Mouse (Mus musculus): ENCODE measurements around the gene Tent5c. TPM values are rescaled to one million over a fixed set of nuclear protein-coding genes. Genes with fewer than 3 reads are reported as not detected.

Tent5c gene
- polyA plus RNA-seq, 1 experiment from 2014 or later = 6.3 TPM

- Histone ChIP-seq H3K4me3 (no peak overlapping the region), H3K27ac (no peak overlapping the region), H3K4me1 (peaks cover 12% of the 10 kb centered on the region), H3K36me3 (no peaks in the 10 kb centered on the region), H3K27me3 (no peaks in the 10 kb centered on the region), H3K9me3 (no peaks in the 10 kb centered on the region), H3K4me2 (replicated peaks) (0 out of 2 replicates have a peak overlapping the region, but pooled peaks have one; percentile 27), H3K9ac (no peak overlapping the region)
- no peak for ATAC-seq (ENCODE audit: insufficient number of reproducible peaks, insufficient read depth, low FRiP score, low TSS enrichment)
- 63% methylated on average over 2 of the region's 2 CpGs for WGBS
Observed at GRCm38 (mm10) chr3:100463959-100464265, 25.2 kb downstream of the Tent5c start.

GRCm38 (mm10) chr3:100463160-100463958 lies 25.8 kb downstream of the Tent5c start:
- H3K4me3 ChIP-seq = no peak overlapping the region

DNA sequence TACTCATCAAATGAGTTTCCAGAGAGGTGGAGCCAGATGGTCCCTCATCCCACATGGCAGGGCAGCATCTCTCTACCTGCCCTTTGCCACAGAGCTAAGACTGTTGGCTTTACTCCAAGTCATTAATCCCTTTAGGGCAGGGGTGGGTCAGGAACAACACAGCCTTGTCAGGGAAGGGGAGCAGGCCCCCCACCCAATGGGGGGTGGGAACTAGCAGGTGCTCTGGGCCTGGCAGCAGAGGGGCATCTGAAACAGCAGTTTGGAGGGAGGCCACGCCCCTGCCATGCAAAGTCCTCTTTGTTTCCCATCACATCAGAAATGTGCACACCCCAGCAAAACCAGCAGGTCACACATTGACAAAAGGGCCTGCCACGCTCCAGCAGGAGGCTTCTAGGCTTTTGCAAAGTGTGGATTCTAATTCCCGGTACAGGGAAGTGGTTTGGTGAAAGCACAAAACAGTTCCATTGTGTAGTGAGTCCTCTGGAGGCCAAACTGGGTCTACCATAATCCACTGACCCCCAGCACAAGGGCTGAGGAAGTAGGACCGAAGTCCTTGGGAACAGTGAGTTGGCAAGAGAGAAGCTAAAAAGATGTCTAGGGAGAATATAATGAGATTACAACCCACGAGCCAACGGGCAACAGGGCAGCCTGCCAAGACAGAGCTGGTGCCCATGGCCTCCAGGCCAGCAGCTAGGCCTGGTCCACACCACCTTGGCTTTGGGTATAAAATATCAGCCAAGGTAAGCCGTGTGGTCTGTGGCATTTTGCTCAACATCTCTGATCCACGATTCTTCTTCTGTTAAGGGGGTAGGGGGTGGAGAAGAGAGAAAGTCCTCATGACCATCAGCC lies 26.7 kb downstream of the Tent5c start:
- no peak overlapping the region for H3K9ac ChIP-seq
- H3K4me2 ChIP-seq (replicated peaks) = no peak overlapping the region
- H3K9me3 ChIP-seq = no peaks in the 10 kb centered on the region
- H3K36me3 ChIP-seq = no peaks in the 10 kb centered on the region
- H3K27ac ChIP-seq = 0 out of 2 replicates have a peak overlapping the region, but pooled peaks have one; percentile 9
- no peak overlapping the region for H3K4me3 ChIP-seq
- 62% methylated on average over 8 of the region's 8 CpGs for WGBS
- peaks cover 12% of the 10 kb centered on the region for H3K4me1 ChIP-seq
- no peak for ATAC-seq (ENCODE audit: insufficient number of reproducible peaks, insufficient read depth, low FRiP score, low TSS enrichment)
- no peaks in the 10 kb centered on the region for H3K27me3 ChIP-seq

More at GRCm38 (mm10) chr3:100463160-100463958, 25.8 kb downstream of the Tent5c start:
- H3K9ac ChIP-seq = no peak overlapping the region
- peaks cover 12% of the 10 kb centered on the region for H3K4me1 ChIP-seq
- peak overlapping the region; percentile 27 for H3K4me2 ChIP-seq (replicated peaks)
- H3K27me3 ChIP-seq = no peaks in the 10 kb centered on the region
- 15% methylated on average over 12 of the region's 12 CpGs for WGBS
- ATAC-seq (ENCODE audit: insufficient number of reproducible peaks, insufficient read depth, low FRiP score, low TSS enrichment) = peak; percentile 50
- 0 out of 2 replicates have a peak overlapping the region, but pooled peaks have one; percentile 9 for H3K27ac ChIP-seq
- no peaks in the 10 kb centered on the region for H3K9me3 ChIP-seq
- no peaks in the 10 kb centered on the region for H3K36me3 ChIP-seq

- no peak overlapping the region for H3K4me2 ChIP-seq (replicated peaks)
- no peaks in the 10 kb centered on the region for H3K9me3 ChIP-seq
- no peaks in the 10 kb centered on the region for H3K36me3 ChIP-seq
- WGBS = 84% methylated on average over 2 of the region's 2 CpGs
- no peak overlapping the region for H3K9ac ChIP-seq
- peaks cover 12% of the 10 kb centered on the region for H3K4me1 ChIP-seq
- H3K27me3 ChIP-seq = no peaks in the 10 kb centered on the region
- ATAC-seq (ENCODE audit: insufficient number of reproducible peaks, insufficient read depth, low FRiP score, low TSS enrichment) = no peak
- H3K27ac ChIP-seq = no peak overlapping the region
- no peak overlapping the region for H3K4me3 ChIP-seq
Observed at GRCm38 (mm10) chr3:100460510-100460909, 28.6 kb downstream of the Tent5c start.

DNA sequence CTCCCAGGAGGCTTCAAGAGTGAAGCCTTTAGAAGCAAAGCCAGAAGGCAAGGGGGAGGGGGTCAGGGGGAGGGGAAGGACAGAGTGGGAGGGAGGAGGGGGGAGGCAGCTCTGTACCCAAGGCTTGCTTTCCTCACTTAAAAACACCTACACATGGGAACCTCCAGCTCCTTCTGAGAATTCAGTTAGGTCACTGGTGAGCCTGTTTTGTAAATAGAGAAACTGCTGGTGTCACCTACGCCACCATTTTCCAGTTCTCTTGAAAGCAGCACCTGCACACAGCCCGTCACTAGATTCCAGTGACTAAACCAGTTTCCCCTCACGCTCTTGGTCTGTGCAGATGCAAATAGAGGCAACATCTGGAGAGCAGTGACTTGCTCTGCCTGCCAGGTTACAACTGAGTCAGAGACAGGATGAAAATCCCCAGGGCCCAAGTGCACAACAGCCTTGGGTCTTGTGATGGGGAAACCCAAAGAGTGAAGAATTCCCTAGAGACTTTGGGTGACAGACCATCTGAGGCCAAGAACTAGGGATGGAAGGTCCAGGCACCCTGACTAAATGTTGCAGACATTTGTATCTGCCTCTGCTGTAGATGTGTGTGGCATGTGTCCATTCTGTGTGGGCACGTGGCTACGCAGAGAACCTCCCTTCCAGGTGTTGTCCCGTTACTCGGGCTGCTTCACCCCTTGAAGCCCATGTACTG lies 45.2 kb downstream of the Tent5c start:
- H3K4me2 ChIP-seq (replicated peaks) = no peak overlapping the region
- H3K9me3 ChIP-seq = no peaks in the 10 kb centered on the region
- no peak overlapping the region for H3K4me3 ChIP-seq
- no peak overlapping the region for H3K9ac ChIP-seq
- no peak overlapping the region for H3K27ac ChIP-seq
- WGBS = 86% methylated on average over 7 of the region's 7 CpGs
- no peaks in the 10 kb centered on the region; the same call in 1 of the 2 replicates for H3K4me1 ChIP-seq
- no peak for ATAC-seq (ENCODE audit: insufficient number of reproducible peaks, insufficient read depth, low FRiP score, low TSS enrichment)
- H3K27me3 ChIP-seq = no peaks in the 10 kb centered on the region
- no peaks in the 10 kb centered on the region for H3K36me3 ChIP-seq

GRCm38 (mm10) chr3:100442499-100442898 lies 46.6 kb downstream of the Tent5c start:
- Histone ChIP-seq H3K27ac (no peak overlapping the region), H3K4me3 (no peak overlapping the region), H3K9ac (no peak overlapping the region), H3K4me1 (no peaks in the 10 kb centered on the region; the same call in 1 of the 2 replicates), H3K4me2 (replicated peaks) (no peak overlapping the region), H3K36me3 (no peaks in the 10 kb centered on the region), H3K9me3 (no peaks in the 10 kb centered on the region), H3K27me3 (no peaks in the 10 kb centered on the region)
- no peak for ATAC-seq (ENCODE audit: insufficient number of reproducible peaks, insufficient read depth, low FRiP score, low TSS enrichment)
- 84% methylated on average over 6 of the region's 6 CpGs for WGBS

- Histone ChIP-seq H3K27ac (no peak overlapping the region), H3K4me3 (no peak overlapping the region), H3K9me3 (no peaks in the 10 kb centered on the region), H3K27me3 (no peaks in the 10 kb centered on the region), H3K4me2 (replicated peaks) (no peak overlapping the region), H3K4me1 (no peaks in the 10 kb centered on the region; the same call in 1 of the 2 replicates), H3K9ac (no peak overlapping the region), H3K36me3 (no peaks in the 10 kb centered on the region)
- ATAC-seq (ENCODE audit: insufficient number of reproducible peaks, insufficient read depth, low FRiP score, low TSS enrichment) = no peak
- 75% methylated on average over 4 of the region's 4 CpGs for WGBS
Observed at GRCm38 (mm10) chr3:100440754-100441153, 48.4 kb downstream of the Tent5c start.

- Histone ChIP-seq H3K27ac (no peak overlapping the region), H3K27me3 (no peaks in the 10 kb centered on the region), H3K4me2 (replicated peaks) (no peak overlapping the region), H3K36me3 (no peaks in the 10 kb centered on the region), H3K9ac (no peak overlapping the region), H3K4me3 (no peak overlapping the region), H3K9me3 (no peaks in the 10 kb centered on the region), H3K4me1 (no peaks in the 10 kb centered on the region; the same call in 1 of the 2 replicates)
- 82% methylated on average over 6 of the region's 6 CpGs for WGBS
- no peak for ATAC-seq (ENCODE audit: insufficient number of reproducible peaks, insufficient read depth, low FRiP score, low TSS enrichment)
Observed at GRCm38 (mm10) chr3:100440009-100440408, 49.1 kb downstream of the Tent5c start.

DNA sequence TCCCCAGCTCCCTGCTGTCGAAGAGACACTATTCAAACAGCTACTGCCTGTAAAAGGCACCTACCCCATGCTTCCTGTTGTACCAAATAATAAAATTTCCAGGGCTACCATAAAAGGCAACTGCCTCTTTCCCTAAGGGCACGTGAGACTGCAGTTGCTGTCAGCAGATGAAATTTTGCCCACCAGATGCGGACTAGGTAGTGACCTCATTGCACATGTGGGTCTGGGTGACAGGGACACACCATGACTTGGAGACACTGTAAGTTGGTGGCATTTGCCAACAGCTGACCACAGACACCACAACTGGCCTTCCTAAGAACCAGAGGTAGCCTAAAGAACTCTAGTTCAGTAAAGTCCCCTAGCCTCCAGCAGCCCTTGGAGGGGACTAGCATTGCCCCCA lies 50.0 kb downstream of the Tent5c start:
- H3K9ac ChIP-seq = no peak overlapping the region
- H3K4me3 ChIP-seq = no peak overlapping the region
- no peaks in the 10 kb centered on the region; the same call in 1 of the 2 replicates for H3K4me1 ChIP-seq
- H3K4me2 ChIP-seq (replicated peaks) = no peak overlapping the region
- WGBS = 68% methylated on average over 3 of the region's 3 CpGs
- H3K36me3 ChIP-seq = no peaks in the 10 kb centered on the region
- H3K27ac ChIP-seq = no peak overlapping the region; the same call in 1 of the 2 replicates
- no peaks in the 10 kb centered on the region for H3K9me3 ChIP-seq
- no peak for ATAC-seq (ENCODE audit: insufficient number of reproducible peaks, insufficient read depth, low FRiP score, low TSS enrichment)
- H3K27me3 ChIP-seq = no peaks in the 10 kb centered on the region

DNA sequence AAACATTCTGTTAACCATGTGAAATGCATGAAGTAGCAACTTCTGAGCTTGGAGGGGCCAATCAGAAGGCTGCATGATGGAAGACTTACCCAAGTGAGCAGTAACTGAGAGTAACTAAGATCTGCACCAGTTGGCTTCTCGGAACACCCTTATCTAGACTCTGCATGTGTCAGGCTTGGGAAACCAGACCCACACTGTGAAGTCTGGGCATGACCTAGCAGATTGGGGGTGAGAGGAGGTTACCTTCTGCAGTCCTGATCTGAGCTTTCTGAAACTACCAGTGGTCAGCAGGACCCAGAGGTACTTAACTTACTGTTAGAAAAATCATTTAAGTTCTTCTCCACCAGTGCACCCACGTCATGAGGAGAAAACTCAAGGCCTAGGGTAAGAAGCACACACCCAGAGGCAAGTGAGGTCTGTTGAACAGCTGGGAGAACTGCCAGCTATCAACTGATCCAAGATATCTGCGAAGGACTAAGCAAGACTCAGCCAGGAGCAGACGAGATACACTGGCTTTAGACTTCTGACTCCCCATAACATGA lies 50.6 kb downstream of the Tent5c start:
- H3K27ac ChIP-seq = no peak overlapping the region
- H3K4me2 ChIP-seq (replicated peaks) = no peak overlapping the region
- no peaks in the 10 kb centered on the region for H3K27me3 ChIP-seq
- H3K36me3 ChIP-seq = no peaks in the 10 kb centered on the region
- 0 out of 2 replicates have a peak, but pooled peaks have one; percentile 41 for ATAC-seq (ENCODE audit: insufficient number of reproducible peaks, insufficient read depth, low FRiP score, low TSS enrichment)
- no peaks in the 10 kb centered on the region; the same call in 1 of the 2 replicates for H3K4me1 ChIP-seq
- no peak overlapping the region for H3K9ac ChIP-seq
- 74% methylated on average over 4 of the region's 4 CpGs for WGBS
- H3K4me3 ChIP-seq = no peak overlapping the region
- no peaks in the 10 kb centered on the region for H3K9me3 ChIP-seq

DNA sequence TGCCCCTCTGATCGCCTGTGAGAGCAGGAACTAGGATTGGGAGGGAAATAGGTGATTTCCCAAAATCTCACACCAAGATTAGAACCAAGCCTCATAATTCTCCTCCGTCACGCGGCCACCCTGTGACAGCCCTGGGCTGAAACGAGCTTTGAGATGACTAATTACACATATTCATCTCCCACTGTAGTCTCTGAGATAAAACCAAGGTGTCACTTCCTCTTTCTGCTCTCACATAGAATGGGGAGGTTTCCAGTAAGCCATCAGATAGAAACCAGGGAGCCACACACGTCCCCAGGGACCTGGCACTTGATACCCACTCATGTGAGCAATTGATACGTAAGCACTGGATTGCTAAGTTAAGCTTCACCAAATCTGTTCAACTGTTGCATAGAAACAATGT lies 52.4 kb downstream of the Tent5c start:
- Histone ChIP-seq H3K27ac (no peak overlapping the region), H3K4me3 (no peak overlapping the region), H3K36me3 (no peaks in the 10 kb centered on the region), H3K4me2 (replicated peaks) (no peak overlapping the region), H3K4me1 (no peaks in the 10 kb centered on the region; the same call in 1 of the 2 replicates), H3K9ac (no peak overlapping the region), H3K27me3 (no peaks in the 10 kb centered on the region), H3K9me3 (no peaks in the 10 kb centered on the region)
- ATAC-seq (ENCODE audit: insufficient number of reproducible peaks, insufficient read depth, low FRiP score, low TSS enrichment) = no peak
- 82% methylated on average over 7 of the region's 7 CpGs for WGBS
